Mouse (Mus musculus) kidney, embryonic 14.5 days (tissue): Measurements from ENCODE around the gene BC049352. TPM values are rescaled to one million over a fixed set of nuclear protein-coding genes. Genes with fewer than 3 reads are reported as not detected.

ENCODE experiments used
- ATAC-seq: fragments of 200-750 bp; cut with Nextera tagmentation; 2 replicates; pipeline ENCODE4 v1.8.0; 2017; ENCODE audit warnings: moderate number of reproducible peaks, mild to moderate bottlenecking, moderate TSS enrichment, moderate library complexity; ENCODE audit not compliant: low FRiP score, low TSS enrichment
- H3K27ac ChIP-seq: fragments of 300-500 bp; sonication (generic); 2 replicates; pipeline ENCODE4 v1.5.1; 2014; ENCODE audit warnings: low read depth, mild to moderate bottlenecking, low read length, moderate library complexity, mixed read lengths
- H3K27me3 ChIP-seq: fragments of 300-500 bp; sonication (generic); 2 replicates; pipeline ENCODE4 v1.6.1; 2014; ENCODE audit warnings: mild to moderate bottlenecking, low read length; ENCODE audit not compliant: control insufficient read depth, insufficient read depth
- H3K36me3 ChIP-seq: fragments of 300-500 bp; sonication (generic); 2 replicates; pipeline ENCODE4 v1.6.1; 2014; ENCODE audit warnings: low read length, mixed read lengths; ENCODE audit not compliant: control insufficient read depth, insufficient read depth
- H3K4me1 ChIP-seq: fragments of 300-500 bp; sonication (generic); 2 replicates; pipeline ENCODE4 v1.6.1; 2014; ENCODE audit warnings: low read length, mixed read lengths; ENCODE audit not compliant: control insufficient read depth, insufficient read depth
- H3K4me2 ChIP-seq: fragments of 300-500 bp; sonication (generic); replicated peaks from 2 replicates; pipeline ENCODE4 v1.6.1; 2014; ENCODE audit warnings: low read depth, mild to moderate bottlenecking, low read length
- H3K4me3 ChIP-seq: fragments of 300-500 bp; sonication (generic); 2 replicates; pipeline ENCODE4 v1.5.1; 2014; ENCODE audit warnings: mild to moderate bottlenecking, low read length
- H3K9ac ChIP-seq: fragments of 300-500 bp; sonication (generic); 2 replicates; pipeline ENCODE4 v1.6.1; 2014; ENCODE audit warnings: low read depth, mild to moderate bottlenecking, low read length, moderate library complexity
- H3K9me3 ChIP-seq: fragments of 300-500 bp; sonication (generic); 2 replicates; pipeline ENCODE4 v1.6.1; 2016; ENCODE audit warnings: low read length; ENCODE audit not compliant: control insufficient read depth
- WGBS: fragments of 180-500 bp; shearing (Covaris S2); extraction: QIAGEN DNeasy Blood & Tissue Kit; methylation state at CpG from one replicate; pipeline ENCODE4 v1.1.7; 2014; 5-methylcytosine and 5-hydroxymethylcytosine counted together
- polyA plus RNA-seq: library from polyadenylated mRNA; unstranded; fragments of >200 nt; fragmentation: Nextera tagmentation; extraction: Ambion mirVana; gene quantifications from 2 replicates; pipeline ENCODE4 v1.2.1, GENCODE M21; 2014

Gene BC049352
- polyA plus RNA-seq, 1 experiment from 2014 or later, result not detected

- 14% methylated on average over 6 of the region's 6 CpGs for WGBS
- Histone ChIP-seq H3K4me1 (no peaks in the 10 kb centered on the region), H3K27ac (no peak overlapping the region), H3K4me3 (no peak overlapping the region), H3K9me3 (no peaks in the 10 kb centered on the region), H3K27me3 (no peaks in the 10 kb centered on the region), H3K9ac (no peak overlapping the region), H3K36me3 (no peaks in the 10 kb centered on the region), H3K4me2 (no peak overlapping the region)
- ATAC-seq, result no peak
Measured at GRCm38 (mm10) chr9:45221567-45221966, 39.8 kb downstream of the BC049352 start.

GRCm38 (mm10) chr9:45229359-45229758, 47.6 kb downstream of the BC049352 start:
- ATAC-seq, result no peak
- no peaks in the 10 kb centered on the region for H3K36me3 ChIP-seq

GRCm38 (mm10) chr9:45235668-45236227, 53.9 kb downstream of the BC049352 start:
- Histone ChIP-seq H3K27ac (no peak overlapping the region), H3K27me3 (no peaks in the 10 kb centered on the region; the same call in 1 of the 2 replicates), H3K9me3 (no peaks in the 10 kb centered on the region), H3K9ac (no peak overlapping the region), H3K4me1 (no peaks in the 10 kb centered on the region), H3K36me3 (no peaks in the 10 kb centered on the region), H3K4me2 (no peak overlapping the region), H3K4me3 (no peak overlapping the region)
- WGBS, result 50% methylated on average over 6 of the region's 6 CpGs
- no peak for ATAC-seq

More at GRCm38 (mm10) chr9:45229359-45229758, 47.6 kb downstream of the BC049352 start:
- H3K4me3 ChIP-seq, result no peak overlapping the region
- 75% methylated on average over 8 of the region's 8 CpGs for WGBS
- H3K27ac ChIP-seq, result no peak overlapping the region
- H3K9ac ChIP-seq, result no peak overlapping the region
- no peak overlapping the region for H3K4me2 ChIP-seq
- H3K27me3 ChIP-seq, result no peaks in the 10 kb centered on the region; the same call in 1 of the 2 replicates
- no peaks in the 10 kb centered on the region for H3K9me3 ChIP-seq
- no peaks in the 10 kb centered on the region for H3K4me1 ChIP-seq

GRCm38 (mm10) chr9:45236744-45237143, 54.9 kb downstream of the BC049352 start:
- ATAC-seq, result no peak

GRCm38 (mm10) chr9:45241397-45241796, 59.6 kb downstream of the BC049352 start:
- Histone ChIP-seq H3K4me3 (no peak overlapping the region), H3K9me3 (no peaks in the 10 kb centered on the region), H3K27ac (no peak overlapping the region), H3K36me3 (no peaks in the 10 kb centered on the region), H3K4me1 (no peaks in the 10 kb centered on the region), H3K9ac (no peak overlapping the region), H3K27me3 (no peaks in the 10 kb centered on the region), H3K4me2 (no peak overlapping the region)
- ATAC-seq, result no peak
- WGBS, result 87% methylated on average over 5 of the region's 5 CpGs

More at GRCm38 (mm10) chr9:45236744-45237143, 54.9 kb downstream of the BC049352 start:
- Histone ChIP-seq H3K4me2 (no peak overlapping the region), H3K27me3 (no peaks in the 10 kb centered on the region; the same call in 1 of the 2 replicates), H3K4me3 (no peak overlapping the region), H3K9ac (no peak overlapping the region), H3K27ac (no peak overlapping the region), H3K4me1 (no peaks in the 10 kb centered on the region), H3K36me3 (no peaks in the 10 kb centered on the region), H3K9me3 (no peaks in the 10 kb centered on the region)
- 49% methylated on average over 7 of the region's 7 CpGs for WGBS

GRCm38 (mm10) chr9:45245432-45245831, 63.6 kb downstream of the BC049352 start:
- 71% methylated on average over 1 of the region's 1 CpGs for WGBS
- no peaks in the 10 kb centered on the region for H3K9me3 ChIP-seq

GRCm38 (mm10) chr9:45246060-45246459, 64.3 kb downstream of the BC049352 start:
- H3K27me3 ChIP-seq, result no peaks in the 10 kb centered on the region
- no peak for ATAC-seq
- no peak overlapping the region for H3K4me2 ChIP-seq
- H3K4me1 ChIP-seq, result no peaks in the 10 kb centered on the region
- H3K9ac ChIP-seq, result no peak overlapping the region
- 92% methylated on average over 6 of the region's 6 CpGs for WGBS
- H3K27ac ChIP-seq, result no peak overlapping the region
- no peaks in the 10 kb centered on the region for H3K36me3 ChIP-seq
- no peaks in the 10 kb centered on the region for H3K9me3 ChIP-seq
- no peak overlapping the region for H3K4me3 ChIP-seq

More at GRCm38 (mm10) chr9:45245432-45245831, 63.6 kb downstream of the BC049352 start:
- H3K4me1 ChIP-seq, result no peaks in the 10 kb centered on the region
- H3K4me3 ChIP-seq, result no peak overlapping the region
- H3K27ac ChIP-seq, result no peak overlapping the region
- H3K36me3 ChIP-seq, result no peaks in the 10 kb centered on the region
- no peak overlapping the region for H3K4me2 ChIP-seq
- no peaks in the 10 kb centered on the region for H3K27me3 ChIP-seq
- no peak overlapping the region for H3K9ac ChIP-seq
- no peak for ATAC-seq

GRCm38 (mm10) chr9:45247536-45247935, 65.7 kb downstream of the BC049352 start:
- WGBS, result 72% methylated on average over 2 of the region's 2 CpGs
- no peaks in the 10 kb centered on the region for H3K27me3 ChIP-seq
- H3K36me3 ChIP-seq, result no peaks in the 10 kb centered on the region
- no peak for ATAC-seq
- H3K9ac ChIP-seq, result no peak overlapping the region
- no peak overlapping the region for H3K4me3 ChIP-seq
- no peak overlapping the region for H3K27ac ChIP-seq
- H3K4me2 ChIP-seq, result no peak overlapping the region
- no peaks in the 10 kb centered on the region for H3K4me1 ChIP-seq
- H3K9me3 ChIP-seq, result no peaks in the 10 kb centered on the region

GRCm38 (mm10) chr9:45250306-45250705, 68.5 kb downstream of the BC049352 start:
- H3K36me3 ChIP-seq, result no peaks in the 10 kb centered on the region
- H3K4me3 ChIP-seq, result no peak overlapping the region
- H3K27me3 ChIP-seq, result no peaks in the 10 kb centered on the region
- no peak overlapping the region for H3K9ac ChIP-seq
- no peak overlapping the region for H3K27ac ChIP-seq
- H3K4me2 ChIP-seq, result no peak overlapping the region
- WGBS, result 89% methylated on average over 7 of the region's 7 CpGs
- H3K4me1 ChIP-seq, result no peaks in the 10 kb centered on the region
- ATAC-seq, result no peak
- H3K9me3 ChIP-seq, result no peaks in the 10 kb centered on the region
